Mouse (Mus musculus) forebrain, postnatal 0 days (tissue): ENCODE results near the gene Wnt3a. TPM values are rescaled to one million over a fixed set of nuclear protein-coding genes. Genes with fewer than 3 reads are reported as not detected.

Source experiments
- ATAC-seq: fragments of 200-750 bp; cut with Nextera tagmentation; 2 replicates; pipeline ENCODE4 v1.8.0; 2017; ENCODE audit warnings: mild to moderate bottlenecking, moderate library complexity
- DNase-seq: peaks from one replicate; pipeline ENCODE4 v3.0.0-alpha.2; 2015
- H3K27ac ChIP-seq: fragments of 300-500 bp; sonication (generic); 2 replicates; pipeline ENCODE4 v1.5.1; 2014; ENCODE audit warnings: low read depth, mild to moderate bottlenecking, antibody characterized with exemption, low read length, moderate library complexity, mixed read lengths
- H3K27me3 ChIP-seq: fragments of 300-500 bp; sonication (generic); 2 replicates; pipeline ENCODE4 v1.6.1; 2014; ENCODE audit warnings: mild to moderate bottlenecking, low read length, mixed read lengths; ENCODE audit not compliant: insufficient read depth
- H3K36me3 ChIP-seq: fragments of 300-500 bp; sonication (generic); 2 replicates; pipeline ENCODE4 v1.6.1; 2014; ENCODE audit warnings: mild to moderate bottlenecking, moderate library complexity; ENCODE audit not compliant: insufficient read depth
- H3K4me1 ChIP-seq: fragments of 300-500 bp; sonication (generic); 2 replicates; pipeline ENCODE4 v1.6.1; 2014; ENCODE audit warnings: antibody characterized with exemption; ENCODE audit not compliant: insufficient read depth
- H3K4me2 ChIP-seq: fragments of 300-500 bp; sonication (generic); 2 replicates; pipeline ENCODE4 v1.6.1; 2014; ENCODE audit warnings: low read depth, mild to moderate bottlenecking, moderate library complexity
- H3K4me3 ChIP-seq: fragments of 300-500 bp; sonication (generic); 2 replicates; pipeline ENCODE4 v1.5.1; 2014; ENCODE audit warnings: low read depth, low read length, mixed read lengths
- H3K9ac ChIP-seq: fragments of 300-500 bp; sonication (generic); 2 replicates; pipeline ENCODE4 v1.6.1; 2014; ENCODE audit warnings: mild to moderate bottlenecking
- H3K9me3 ChIP-seq: fragments of 300-500 bp; sonication (generic); 2 replicates; pipeline ENCODE4 v1.6.1; 2016; ENCODE audit warnings: low read length
- CTCF ChIP-seq: sonication (generic); IDR thresholded peaks from 2 replicates; pipeline ENCODE4 v1.5.1; 2016; ENCODE audit warnings: antibody characterized with exemption, control low read depth, low read depth
- WGBS: fragments of 180-500 bp; shearing (Covaris S2); extraction: QIAGEN DNeasy Blood & Tissue Kit; methylation state at CpG from one replicate; pipeline ENCODE4 v1.1.7; 2014; 5-methylcytosine and 5-hydroxymethylcytosine counted together
- polyA plus RNA-seq: library from polyadenylated mRNA; unstranded; fragments of >200 nt; fragmentation: Nextera tagmentation; extraction: Ambion mirVana; gene quantifications from 2 replicates; pipeline ENCODE4 v1.2.1, GENCODE M21; 2015
- total RNA-seq: library from RNA; depleted of rRNA; stranded (reverse); fragments of >200 nt; gene quantifications from 2 replicates; pipeline ENCODE4 v1.2.3, GENCODE M21; 2014

The Wnt3a gene
- total and polyA plus RNA-seq, 2 experiments from 2014 or later = 0.29 to 0.52 TPM

GRCm38 (mm10) chr11:59331167-59331869 lies 40.8 kb upstream of the Wnt3a start:
- DNase-seq = no peak
- WGBS = 78% methylated on average over 16 of the region's 16 CpGs
- H3K9ac ChIP-seq = no peak overlapping the region

GRCm38 (mm10) chr11:59330560-59330959 lies 40.0 kb upstream of the Wnt3a start:
- ATAC-seq (no peak), DNase-seq (peak; percentile 56)
- Histone ChIP-seq H3K4me3 (no peak overlapping the region), H3K9me3 (no peaks in the 10 kb centered on the region), H3K27me3 (no peaks in the 10 kb centered on the region), H3K4me1 (no peaks in the 10 kb centered on the region), H3K9ac (no peak overlapping the region), H3K4me2 (no peak overlapping the region), H3K27ac (no peak overlapping the region), H3K36me3 (no peaks in the 10 kb centered on the region)
- WGBS = 46% methylated on average over 5 of the region's 5 CpGs
- peak; percentile 75 for TF ChIP-seq CTCF

More at GRCm38 (mm10) chr11:59331167-59331869, 40.8 kb upstream of the Wnt3a start:
- no peak for TF ChIP-seq CTCF
- Histone ChIP-seq H3K4me1 (no peaks in the 10 kb centered on the region), H3K4me2 (no peak overlapping the region), H3K9me3 (no peaks in the 10 kb centered on the region), H3K36me3 (no peaks in the 10 kb centered on the region), H3K27me3 (no peaks in the 10 kb centered on the region), H3K27ac (no peak overlapping the region), H3K4me3 (no peak overlapping the region)
- ATAC-seq = no peak

- WGBS = 11% methylated on average over 6 of the region's 6 CpGs
- no peaks in the 10 kb centered on the region for H3K4me1 ChIP-seq
- no peak overlapping the region for H3K27ac ChIP-seq
- no peak for TF ChIP-seq CTCF
- no peak overlapping the region for H3K9ac ChIP-seq
- no peaks in the 10 kb centered on the region for H3K27me3 ChIP-seq
- H3K9me3 ChIP-seq = no peaks in the 10 kb centered on the region
- ATAC-seq (no peak), DNase-seq (no peak)
- H3K36me3 ChIP-seq = no peaks in the 10 kb centered on the region
- H3K4me3 ChIP-seq = no peak overlapping the region
- H3K4me2 ChIP-seq = no peak overlapping the region
Measured at GRCm38 (mm10) chr11:59329616-59330015, 39.1 kb upstream of the Wnt3a start.

- no peak overlapping the region for H3K9ac ChIP-seq
- no peaks in the 10 kb centered on the region for H3K4me1 ChIP-seq
- no peaks in the 10 kb centered on the region for H3K27me3 ChIP-seq
- TF ChIP-seq CTCF = no peak
- no peaks in the 10 kb centered on the region for H3K36me3 ChIP-seq
- no peak for ATAC-seq
- H3K9me3 ChIP-seq = no peaks in the 10 kb centered on the region
- no peak overlapping the region for H3K27ac ChIP-seq
- WGBS = 84% methylated on average over 18 of the region's 18 CpGs
- H3K4me3 ChIP-seq = no peak overlapping the region
- no peak for DNase-seq
- H3K4me2 ChIP-seq = no peak overlapping the region
Measured at GRCm38 (mm10) chr11:59327625-59328024, 37.1 kb upstream of the Wnt3a start.

GRCm38 (mm10) chr11:59324777-59325176 lies 34.2 kb upstream of the Wnt3a start:
- H3K27ac ChIP-seq = no peak overlapping the region
- H3K9me3 ChIP-seq = no peaks in the 10 kb centered on the region
- WGBS = 76% methylated on average over 5 of the region's 5 CpGs
- H3K4me1 ChIP-seq = no peaks in the 10 kb centered on the region
- no peak for TF ChIP-seq CTCF
- ATAC-seq (no peak), DNase-seq (no peak)
- no peak overlapping the region for H3K4me2 ChIP-seq
- no peak overlapping the region for H3K4me3 ChIP-seq
- no peaks in the 10 kb centered on the region for H3K36me3 ChIP-seq
- no peaks in the 10 kb centered on the region for H3K27me3 ChIP-seq
- H3K9ac ChIP-seq = no peak overlapping the region

GRCm38 (mm10) chr11:59322988-59323387 lies 32.4 kb upstream of the Wnt3a start:
- no peak for TF ChIP-seq CTCF
- Histone ChIP-seq H3K4me2 (no peak overlapping the region), H3K4me3 (no peak overlapping the region), H3K27me3 (no peaks in the 10 kb centered on the region), H3K9me3 (no peaks in the 10 kb centered on the region), H3K27ac (no peak overlapping the region), H3K4me1 (no peaks in the 10 kb centered on the region), H3K36me3 (no peaks in the 10 kb centered on the region), H3K9ac (no peak overlapping the region)
- no peak for DNase-seq
- ATAC-seq = no peak
- WGBS = 65% methylated on average over 3 of the region's 3 CpGs

GRCm38 (mm10) chr11:59316517-59316916 lies 26.0 kb upstream of the Wnt3a start:
- Histone ChIP-seq H3K36me3 (no peaks in the 10 kb centered on the region), H3K9me3 (no peaks in the 10 kb centered on the region), H3K4me2 (no peak overlapping the region), H3K4me3 (no peak overlapping the region), H3K9ac (no peak overlapping the region), H3K27me3 (no peaks in the 10 kb centered on the region), H3K4me1 (no peaks in the 10 kb centered on the region), H3K27ac (no peak overlapping the region)
- ATAC-seq (no peak), DNase-seq (no peak)
- 67% methylated on average over 6 of the region's 6 CpGs for WGBS
- TF ChIP-seq CTCF = no peak
